Mouse (Mus musculus): ENCODE measurements at regions not wholly inside any gene's neighbourhood (a gene's known extent, or its start where the extent isn't known, plus 50 kb on each side); places are given as distances from the start of the nearest gene placed in this dataset.

DNA sequence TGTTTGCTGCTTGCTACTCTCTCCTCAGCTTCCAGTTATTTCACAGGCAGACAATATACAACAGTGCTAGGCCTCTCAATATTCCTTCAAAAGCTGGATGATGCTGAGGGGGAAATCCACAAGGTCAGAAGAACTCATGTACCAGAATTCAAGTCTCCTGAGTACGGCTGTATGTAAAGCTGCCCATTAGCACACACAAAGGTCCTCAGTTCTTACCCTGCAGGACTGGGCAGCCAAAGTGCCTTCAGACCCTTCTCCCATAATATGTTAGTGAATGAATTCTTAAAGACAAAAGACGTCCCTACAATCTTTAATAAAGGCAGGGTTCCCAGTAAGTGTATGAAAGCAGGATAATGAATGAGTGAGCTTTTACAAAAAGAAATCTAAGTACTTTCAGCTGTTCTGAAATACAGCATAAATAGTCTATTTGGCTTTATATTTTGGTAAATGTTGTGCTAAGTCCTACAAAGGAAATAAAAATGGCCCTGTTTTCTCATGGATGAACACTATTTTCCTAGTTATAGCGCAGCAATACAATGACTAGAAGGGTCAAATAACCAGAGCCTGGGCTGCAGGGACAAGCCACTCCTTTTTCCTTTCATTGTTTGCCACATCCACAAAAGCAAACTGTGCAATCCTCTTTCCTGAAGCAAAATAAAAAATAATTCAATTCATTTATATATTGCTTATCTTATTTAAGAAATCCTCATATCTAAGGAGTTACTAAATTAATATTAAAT, 384.8 kb upstream of the Ccnh start:
- ATAC-seq (replicated peaks; ENCODE audit: insufficient number of reproducible peaks, low FRiP score, low TSS enrichment, low read depth) (peak; percentile 59), DNase-seq (ENCODE audit: low spot score) (no peak)
- Histone ChIP-seq H3K9me3 (replicated peaks; ENCODE audit: control insufficient read depth, low read length) (no peaks in the 10 kb centered on the region), H3K4me2 (ENCODE audit: low read depth, low read length) (no peak overlapping the region), H3K27me3 (ENCODE audit: control insufficient read depth, insufficient read depth, low read length) (no peaks in the 10 kb centered on the region), H3K9ac (replicated peaks; ENCODE audit: low read length) (no peak overlapping the region), H3K4me3 (ENCODE audit: low read depth, low read length) (no peak overlapping the region), H3K4me1 (ENCODE audit: control insufficient read depth, insufficient read depth, low read length) (no peaks in the 10 kb centered on the region), H3K36me3 (replicated peaks; ENCODE audit: control insufficient read depth, insufficient read depth, low read depth, low read length) (no peaks in the 10 kb centered on the region), H3K27ac (replicated peaks; ENCODE audit: low read depth, low read length) (no peak overlapping the region)
- 65% methylated on average over 3 of the region's 3 CpGs for WGBS

DNA sequence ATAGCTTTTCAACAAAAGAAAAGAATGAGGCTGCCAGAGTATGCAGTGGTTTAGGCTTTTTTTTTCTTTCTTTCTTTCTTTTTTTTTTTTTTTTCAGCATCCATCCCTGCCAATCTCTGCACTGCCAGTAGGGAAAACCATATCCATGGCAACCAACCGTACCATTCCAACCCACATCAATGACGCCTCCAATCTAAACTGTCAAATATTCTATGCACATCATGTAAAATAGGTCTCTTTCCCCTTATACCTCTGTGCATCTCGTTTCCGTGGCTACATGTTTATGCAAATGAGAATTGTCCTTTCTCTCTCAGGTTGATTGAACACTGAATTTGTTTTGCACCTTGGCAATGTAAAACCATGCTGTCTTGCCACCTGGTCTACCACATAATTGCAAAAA, 384.0 kb upstream of the Ccnh start:
- no peak overlapping the region for H3K4me2 ChIP-seq (ENCODE audit: low read depth, low read length)
- H3K27me3 ChIP-seq (ENCODE audit: control insufficient read depth, insufficient read depth, low read length) = no peaks in the 10 kb centered on the region
- no peak overlapping the region for H3K27ac ChIP-seq (replicated peaks; ENCODE audit: low read depth, low read length)
- no peaks in the 10 kb centered on the region for H3K9me3 ChIP-seq (replicated peaks; ENCODE audit: control insufficient read depth, low read length)
- 80% methylated on average over 4 of the region's 4 CpGs for WGBS
- no peaks in the 10 kb centered on the region for H3K4me1 ChIP-seq (ENCODE audit: control insufficient read depth, insufficient read depth, low read length)
- H3K4me3 ChIP-seq (ENCODE audit: low read depth, low read length) = no peak overlapping the region
- no peak overlapping the region for H3K9ac ChIP-seq (replicated peaks; ENCODE audit: low read length)
- ATAC-seq (replicated peaks; ENCODE audit: insufficient number of reproducible peaks, low FRiP score, low TSS enrichment, low read depth) (no peak), DNase-seq (ENCODE audit: low spot score) (no peak)
- no peaks in the 10 kb centered on the region for H3K36me3 ChIP-seq (replicated peaks; ENCODE audit: control insufficient read depth, insufficient read depth, low read depth, low read length)

DNA sequence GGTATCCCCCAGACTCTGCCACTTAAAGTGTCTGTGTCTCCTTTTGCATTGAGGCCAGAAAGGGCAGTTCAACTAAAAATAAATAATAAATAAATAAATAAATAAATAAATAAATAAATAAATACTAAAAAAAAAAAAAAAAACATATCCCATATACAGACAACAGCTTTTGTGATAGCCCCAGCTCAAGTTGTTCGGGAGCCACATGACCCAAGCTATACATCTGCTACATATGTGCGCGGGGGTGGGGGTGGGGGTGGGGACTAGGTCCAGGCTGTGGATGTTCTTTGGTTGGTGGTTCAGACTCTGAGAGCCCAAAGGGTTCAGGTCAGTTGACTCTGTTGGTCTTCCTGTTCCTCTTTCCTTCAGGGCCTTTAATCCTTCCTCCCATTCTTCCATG, 379.6 kb upstream of the Ccnh start:
- Histone ChIP-seq H3K4me2 (ENCODE audit: low read depth, low read length) (no peak overlapping the region), H3K9me3 (replicated peaks; ENCODE audit: control insufficient read depth, low read length) (no peaks in the 10 kb centered on the region), H3K4me1 (ENCODE audit: control insufficient read depth, insufficient read depth, low read length) (no peaks in the 10 kb centered on the region), H3K27ac (replicated peaks; ENCODE audit: low read depth, low read length) (no peak overlapping the region), H3K36me3 (replicated peaks; ENCODE audit: control insufficient read depth, insufficient read depth, low read depth, low read length) (no peaks in the 10 kb centered on the region), H3K9ac (replicated peaks; ENCODE audit: low read length) (no peak overlapping the region), H3K27me3 (ENCODE audit: control insufficient read depth, insufficient read depth, low read length) (no peaks in the 10 kb centered on the region), H3K4me3 (ENCODE audit: low read depth, low read length) (no peak overlapping the region)
- ATAC-seq (replicated peaks; ENCODE audit: insufficient number of reproducible peaks, low FRiP score, low TSS enrichment, low read depth) = no peak
- 94% methylated on average over 3 of the region's 3 CpGs for WGBS
- no peak for DNase-seq (ENCODE audit: low spot score)
